Mouse (Mus musculus) neural tube, embryonic 14.5 days (tissue): ENCODE results near the gene Rptor. TPM values are rescaled to one million over a fixed set of nuclear protein-coding genes. Genes with fewer than 3 reads are reported as not detected.

ENCODE experiments used
- ATAC-seq: fragments of 200-750 bp; cut with Nextera tagmentation; 2 replicates; pipeline ENCODE4 v1.8.0; 2017; ENCODE audit warnings: low read depth, mild to moderate bottlenecking, moderate TSS enrichment, moderate library complexity
- H3K27ac ChIP-seq: fragments of 300-500 bp; sonication (generic); 2 replicates; pipeline ENCODE4 v1.5.1; 2014; ENCODE audit warnings: low read depth, mild to moderate bottlenecking, control low read depth, low read length, moderate library complexity, mixed read lengths
- H3K27me3 ChIP-seq: fragments of 300-500 bp; sonication (generic); 2 replicates; pipeline ENCODE4 v1.6.1; 2014; ENCODE audit warnings: low read length; ENCODE audit not compliant: control insufficient read depth, insufficient read depth
- H3K36me3 ChIP-seq: fragments of 300-500 bp; sonication (generic); 2 replicates; pipeline ENCODE4 v1.6.1; 2014; ENCODE audit warnings: low read length, mixed read lengths; ENCODE audit not compliant: control insufficient read depth, insufficient read depth
- H3K4me1 ChIP-seq: fragments of 300-500 bp; sonication (generic); 2 replicates; pipeline ENCODE4 v1.6.1; 2014; ENCODE audit warnings: low read length; ENCODE audit not compliant: control insufficient read depth, insufficient read depth
- H3K4me2 ChIP-seq: fragments of 300-500 bp; sonication (generic); 2 replicates; pipeline ENCODE4 v1.6.1; 2014; ENCODE audit warnings: mild to moderate bottlenecking, low read depth, low read length, control low read depth
- H3K4me3 ChIP-seq: fragments of 300-500 bp; sonication (generic); 2 replicates; pipeline ENCODE4 v1.5.1; 2014; ENCODE audit warnings: low read depth, low read length, control low read depth, mixed read lengths
- H3K9ac ChIP-seq: fragments of 300-500 bp; sonication (generic); replicated peaks from 2 replicates; pipeline ENCODE4 v1.6.1; 2014; ENCODE audit warnings: low read depth, mild to moderate bottlenecking, control low read depth, low read length, mixed read lengths
- H3K9me3 ChIP-seq: fragments of 300-500 bp; sonication (generic); 2 replicates; pipeline ENCODE4 v1.6.1; 2016; ENCODE audit warnings: low read length; ENCODE audit not compliant: control insufficient read depth
- WGBS: fragments of 180-500 bp; shearing (Covaris S2); extraction: QIAGEN DNeasy Blood & Tissue Kit; methylation state at CpG from one replicate; pipeline ENCODE4 v1.1.7; 2014; 5-methylcytosine and 5-hydroxymethylcytosine counted together
- polyA plus RNA-seq: library from polyadenylated mRNA; unstranded; fragments of >200 nt; fragmentation: Nextera tagmentation; extraction: Ambion mirVana; gene quantifications from 2 replicates; pipeline ENCODE4 v1.2.1, GENCODE M21; 2014

The Rptor gene
- polyA plus RNA-seq, 1 experiment from 2014 or later = 13.4 TPM

DNA sequence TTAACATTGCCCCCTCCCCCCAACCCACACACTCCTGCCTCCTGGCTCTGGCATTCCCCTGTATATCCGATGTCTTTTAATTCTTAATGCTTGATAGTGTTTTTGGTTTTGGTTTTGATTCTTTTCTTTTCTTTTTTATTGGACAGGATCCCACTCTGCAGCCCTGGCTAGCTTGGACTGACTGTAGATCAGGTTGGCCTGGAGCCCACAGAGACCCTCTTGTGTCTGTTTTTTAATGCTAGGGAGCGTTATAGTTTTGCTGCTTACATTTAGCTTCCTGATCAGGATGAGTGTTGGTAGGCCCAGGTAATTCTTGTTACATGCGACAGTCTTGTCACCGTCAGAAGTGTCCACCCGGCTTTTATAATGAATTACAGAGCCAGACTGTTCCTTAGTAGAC, 27.6 kb downstream of the Rptor start:
- no peaks in the 10 kb centered on the region for H3K27me3 ChIP-seq
- H3K4me2 ChIP-seq = no peak overlapping the region
- H3K4me1 ChIP-seq = peaks cover 11% of the 10 kb centered on the region; the same call in 1 of the 2 replicates
- 80% methylated on average over 5 of the region's 5 CpGs for WGBS
- no peaks in the 10 kb centered on the region for H3K9me3 ChIP-seq
- no peak for ATAC-seq
- no peak overlapping the region for H3K9ac ChIP-seq
- no peaks in the 10 kb centered on the region for H3K36me3 ChIP-seq
- H3K4me3 ChIP-seq = no peak overlapping the region
- no peak overlapping the region for H3K27ac ChIP-seq

- Histone ChIP-seq H3K4me3 (no peak overlapping the region), H3K9ac (no peak overlapping the region), H3K4me1 (peaks cover 5% of the 10 kb centered on the region; the same call in 1 of the 2 replicates), H3K27ac (no peak overlapping the region), H3K4me2 (no peak overlapping the region), H3K27me3 (no peaks in the 10 kb centered on the region), H3K36me3 (no peaks in the 10 kb centered on the region), H3K9me3 (no peaks in the 10 kb centered on the region)
- WGBS = 81% methylated on average over 3 of the region's 3 CpGs
- ATAC-seq = no peak
Measured at GRCm38 (mm10) chr11:119631222-119631870, 28.6 kb downstream of the Rptor start.

- H3K36me3 ChIP-seq = no peaks in the 10 kb centered on the region
Measured at GRCm38 (mm10) chr11:119636371-119636883, 33.7 kb downstream of the Rptor start.

DNA sequence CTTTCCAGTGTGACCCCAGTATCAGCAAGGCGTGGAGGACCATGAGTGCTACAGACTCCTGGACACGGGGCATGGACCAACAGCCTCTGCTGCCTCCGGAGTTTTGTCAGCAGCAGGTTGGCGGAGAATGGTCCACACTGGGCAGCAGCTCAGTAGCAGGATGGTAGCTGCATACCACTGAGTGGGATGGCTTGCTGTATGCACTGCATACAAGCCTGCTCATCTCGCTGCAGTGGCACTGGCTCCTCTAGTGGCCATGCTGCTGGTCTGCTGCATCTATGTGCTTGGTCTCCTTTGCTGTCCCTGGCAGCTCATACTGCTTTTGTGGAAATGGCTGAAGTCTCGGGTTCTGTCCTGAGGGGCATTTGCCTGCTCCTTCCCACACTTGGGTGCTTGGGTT, 34.8 kb downstream of the Rptor start:
- Histone ChIP-seq H3K27ac (no peak overlapping the region), H3K9ac (no peak overlapping the region), H3K4me2 (no peak overlapping the region), H3K27me3 (no peaks in the 10 kb centered on the region), H3K9me3 (no peaks in the 10 kb centered on the region), H3K4me3 (no peak overlapping the region), H3K4me1 (peaks cover 8% of the 10 kb centered on the region; the same call in 1 of the 2 replicates), H3K36me3 (no peaks in the 10 kb centered on the region)
- 75% methylated on average over 6 of the region's 6 CpGs for WGBS
- no peak; the same call in 1 of the 2 replicates for ATAC-seq

More at GRCm38 (mm10) chr11:119636371-119636883, 33.7 kb downstream of the Rptor start:
- H3K4me1 ChIP-seq = peaks cover 8% of the 10 kb centered on the region; the same call in 1 of the 2 replicates
- no peak overlapping the region for H3K4me2 ChIP-seq
- H3K9ac ChIP-seq = no peak overlapping the region
- no peak for ATAC-seq
- H3K27me3 ChIP-seq = no peaks in the 10 kb centered on the region
- H3K9me3 ChIP-seq = no peaks in the 10 kb centered on the region
- no peak overlapping the region for H3K27ac ChIP-seq
- no peak overlapping the region for H3K4me3 ChIP-seq
- 91% methylated on average over 4 of the region's 4 CpGs for WGBS

- Histone ChIP-seq H3K36me3 (no peaks in the 10 kb centered on the region), H3K4me1 (peaks cover 12% of the 10 kb centered on the region; the same call in 1 of the 2 replicates), H3K27ac (no peak overlapping the region; the same call in 1 of the 2 replicates), H3K4me3 (no peak overlapping the region), H3K9ac (no peak overlapping the region), H3K9me3 (no peaks in the 10 kb centered on the region), H3K27me3 (no peaks in the 10 kb centered on the region), H3K4me2 (no peak overlapping the region)
- no peak for ATAC-seq
- WGBS = 46% methylated on average over 9 of the region's 9 CpGs
Measured at GRCm38 (mm10) chr11:119640491-119640890, 37.8 kb downstream of the Rptor start.

GRCm38 (mm10) chr11:119641831-119642381, 39.2 kb downstream of the Rptor start:
- Histone ChIP-seq H3K9ac (no peak overlapping the region), H3K4me3 (no peak overlapping the region), H3K4me2 (no peak overlapping the region), H3K4me1 (peaks cover 12% of the 10 kb centered on the region; the same call in 1 of the 2 replicates), H3K36me3 (no peaks in the 10 kb centered on the region), H3K27ac (no peak overlapping the region), H3K9me3 (no peaks in the 10 kb centered on the region), H3K27me3 (no peaks in the 10 kb centered on the region)
- ATAC-seq = no peak
- 84% methylated on average over 9 of the region's 9 CpGs for WGBS

- peaks cover 12% of the 10 kb centered on the region; the same call in 1 of the 2 replicates for H3K4me1 ChIP-seq
- no peak overlapping the region for H3K4me2 ChIP-seq
- no peak overlapping the region for H3K9ac ChIP-seq
- 92% methylated on average over 7 of the region's 7 CpGs for WGBS
- H3K4me3 ChIP-seq = no peak overlapping the region
- H3K27ac ChIP-seq = no peak overlapping the region
- H3K27me3 ChIP-seq = no peaks in the 10 kb centered on the region
- no peak for ATAC-seq
- no peaks in the 10 kb centered on the region for H3K9me3 ChIP-seq
- no peaks in the 10 kb centered on the region for H3K36me3 ChIP-seq
Measured at GRCm38 (mm10) chr11:119643347-119643746, 40.6 kb downstream of the Rptor start.

DNA sequence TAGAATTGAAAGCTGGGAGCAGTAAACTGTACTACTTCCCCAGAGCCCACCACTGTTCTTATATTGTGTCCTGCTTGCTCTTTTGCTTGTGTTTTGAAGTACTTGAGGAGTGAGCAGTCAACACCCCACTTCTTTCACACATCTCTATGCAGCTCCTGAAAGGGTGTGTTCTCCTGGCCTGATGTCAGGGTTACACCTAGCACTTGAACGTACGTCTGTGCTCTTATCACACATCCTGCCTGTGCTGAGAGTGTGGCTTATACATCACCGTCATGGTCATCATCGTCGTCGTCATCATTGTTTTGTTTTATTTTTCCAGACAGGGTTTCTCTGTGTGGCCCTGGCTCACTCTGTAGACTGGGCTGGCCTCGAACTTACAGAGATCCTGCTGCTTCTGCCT, 41.4 kb downstream of the Rptor start:
- WGBS = 84% methylated on average over 7 of the region's 7 CpGs
- Histone ChIP-seq H3K27me3 (no peaks in the 10 kb centered on the region), H3K27ac (no peak overlapping the region), H3K36me3 (no peaks in the 10 kb centered on the region), H3K4me1 (0 out of 2 replicates have a peak, but pooled peaks cover 4% of the 10 kb centered on the region), H3K9me3 (no peaks in the 10 kb centered on the region), H3K4me3 (no peak overlapping the region), H3K4me2 (no peak overlapping the region), H3K9ac (no peak overlapping the region)
- no peak for ATAC-seq
